Mouse (Mus musculus) urinary bladder, adult 18-20 months (tissue): ENCODE results near the gene Gm17190.
"Not testable (repeated sequence)": the region's sequence is repeated elsewhere in the genome, so short reads cannot be mapped to it uniquely, and the experiment has no call there.

ENCODE experiments used
- DNase-seq, 2 experiments: peaks; one replicate each; pipeline ENCODE4 v3.0.0; 2022; ENCODE audit warnings: low spot score in 2 of 2, mixed read lengths in 2 of 2

The Gm17190 gene

GRCm38 (mm10) chr13:96081754-96082153 is at the start of gene Gm17190:
Gene Gm17190, plus strand, starts transcription at chr13:96082054.
- not testable (repeated sequence) for DNase-seq

- DNase-seq, result no peak
Measured at GRCm38 (mm10) chr13:96039536-96039935, 42.3 kb upstream of the Gm17190 start.

- no peak for DNase-seq
Measured at GRCm38 (mm10) chr13:96040275-96041042, 41.4 kb upstream of the Gm17190 start.

GRCm38 (mm10) chr13:96045396-96045795 is 36.5 kb upstream of the Gm17190 start:
- no peak for DNase-seq

GRCm38 (mm10) chr13:96052755-96053154 is 29.1 kb upstream of the Gm17190 start:
- DNase-seq, result no peak

- no peak for DNase-seq
Measured at GRCm38 (mm10) chr13:96073555-96073954, 8.3 kb upstream of the Gm17190 start.

- DNase-seq, result not testable (repeated sequence)
Measured at GRCm38 (mm10) chr13:96081276-96081675, 578 bp upstream of the Gm17190 start, which contains the start of gene Gm20075. Gene Gm20075, minus strand, starts transcription at chr13:96081376.

- DNase-seq, result no peak
Measured at GRCm38 (mm10) chr13:96085581-96086302, 3.9 kb downstream of the Gm17190 start.

GRCm38 (mm10) chr13:96090929-96091328 is 9.1 kb downstream of the Gm17190 start:
- DNase-seq, result no peak

- DNase-seq, result no peak
Measured at GRCm38 (mm10) chr13:96106367-96106766, 24.5 kb downstream of the Gm17190 start.

- no peak for DNase-seq
Measured at GRCm38 (mm10) chr13:96110767-96111166, 28.9 kb downstream of the Gm17190 start.

- DNase-seq, result no peak
Measured at GRCm38 (mm10) chr13:96112711-96113110, 30.9 kb downstream of the Gm17190 start.

GRCm38 (mm10) chr13:96125011-96125410 is 43.2 kb downstream of the Gm17190 start:
- DNase-seq, result no peak

GRCm38 (mm10) chr13:96126669-96127068 is 44.8 kb downstream of the Gm17190 start:
- no peak for DNase-seq

GRCm38 (mm10) chr13:96129081-96129480 is 47.2 kb downstream of the Gm17190 start:
- DNase-seq, result no peak

GRCm38 (mm10) chr13:96131050-96131449 is 49.2 kb downstream of the Gm17190 start:
- DNase-seq, result no peak

GRCm38 (mm10) chr13:96131911-96132310 is 50.1 kb downstream of the Gm17190 start:
- DNase-seq, result no peak

GRCm38 (mm10) chr13:96132401-96132816 is 50.6 kb downstream of the Gm17190 start, which contains the start of gene Sv2c:
Gene Sv2c, minus strand, starts transcription at chr13:96132577.
- no peak for DNase-seq
